Mouse (Mus musculus): Measurements from ENCODE around the gene Fzd9. TPM values are rescaled to one million over a fixed set of nuclear protein-coding genes. Genes with fewer than 3 reads are reported as not detected.
A peak's percentile ranks its signal among the peaks of the same experiment; 100 is the strongest.

Gene Fzd9
- polyA plus RNA-seq (2015; fragmentation: Nextera tagmentation; extraction: Ambion mirVana): 0.33 and 0.50 TPM in 2 replicates

DNA sequence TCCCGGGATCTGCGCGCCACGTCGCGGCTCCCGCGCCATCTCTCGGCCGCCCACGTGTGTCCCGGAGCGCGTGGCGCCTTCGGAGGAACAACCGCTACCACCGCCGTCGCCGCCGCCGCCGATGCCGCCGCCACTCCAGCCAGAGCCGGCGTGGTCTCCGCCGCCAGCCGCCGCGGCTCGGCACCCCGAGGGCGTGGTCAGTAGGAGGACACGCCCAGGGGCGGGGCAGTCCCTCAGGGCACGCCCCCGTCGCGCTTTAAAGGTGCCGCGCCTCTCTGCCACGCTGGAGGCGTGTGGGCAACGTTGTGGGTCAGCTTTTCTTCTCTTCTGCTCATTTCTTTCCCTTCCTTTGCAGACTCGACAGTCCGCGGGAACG is at the start of gene Fzd9:
Gene Fzd9 (minus strand): TSS at position 152 of the 376 bp plus-strand sequence.
- Histone ChIP-seq H3K4me3 (ENCODE audit: low read length) (peak within 1 kb of the TSS; percentile 64), H3K4me1 (ENCODE audit: control insufficient read depth, insufficient read depth, low read length) (peaks cover 15% of the 10 kb centered on the region), H3K9me3 (ENCODE audit: control insufficient read depth, low read length) (no peaks in the 10 kb centered on the region), H3K9ac (ENCODE audit: low read depth, low read length) (peak within 1 kb of the TSS; percentile 65), H3K27ac (ENCODE audit: low read length) (no peak within 1 kb of the TSS), H3K27me3 (replicated peaks; ENCODE audit: control insufficient read depth, insufficient read depth, low read length) (peaks cover 21% of the 10 kb centered on the region), H3K36me3 (ENCODE audit: control insufficient read depth, insufficient read depth, low read length) (no peaks in the 10 kb centered on the region), H3K4me2 (ENCODE audit: low read depth, low read length) (peak within 1 kb of the TSS; percentile 100)
- ATAC-seq: peak; percentile 94
- under 1% methylated on average over 47 of the region's 51 CpGs for WGBS

DNA sequence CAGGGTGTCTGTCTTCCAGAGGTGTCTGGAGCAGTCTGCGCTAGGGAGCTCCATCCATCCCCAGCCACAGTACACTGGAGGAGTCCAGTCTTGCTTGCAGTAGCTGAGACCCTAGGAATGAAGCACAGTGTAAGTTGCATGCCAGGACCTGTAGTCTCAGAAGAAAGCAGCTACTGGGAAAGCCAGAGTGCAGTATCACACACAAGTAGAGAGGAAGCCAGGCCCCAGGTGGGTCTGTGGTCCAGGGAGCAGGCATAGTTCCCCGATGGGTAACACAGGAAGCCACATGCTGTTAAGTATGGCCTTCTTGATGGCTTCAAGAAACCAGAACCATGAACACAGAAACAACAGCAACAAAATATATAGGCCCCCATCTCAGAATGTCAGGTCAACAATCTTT is 41.0 kb upstream of the Fzd9 start:
- Histone ChIP-seq H3K9me3 (ENCODE audit: control insufficient read depth, low read length) (no peaks in the 10 kb centered on the region), H3K4me3 (ENCODE audit: low read length) (no peak overlapping the region)
- 81% methylated on average over 2 of the region's 2 CpGs for WGBS

DNA sequence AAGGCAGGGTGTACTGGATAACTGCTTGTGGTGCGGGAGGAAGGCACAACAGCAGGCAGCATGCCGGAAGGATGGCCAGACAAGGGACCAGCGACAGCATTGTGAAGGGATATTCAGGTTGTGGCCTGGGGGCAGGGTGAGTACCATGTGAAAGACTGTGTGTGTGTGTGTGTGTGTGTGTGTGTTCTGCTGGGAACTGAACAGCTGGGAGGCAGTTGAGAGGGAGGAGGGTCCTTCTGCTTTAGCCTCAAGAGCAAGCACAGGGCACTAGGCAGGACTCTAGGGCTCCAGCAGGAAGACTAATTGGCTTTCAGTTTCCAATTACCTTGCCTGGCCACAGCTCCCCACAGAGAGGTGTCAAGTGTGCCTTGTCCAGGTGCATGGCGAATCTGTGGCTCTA is 40.2 kb upstream of the Fzd9 start:
- H3K4me3 ChIP-seq (ENCODE audit: low read length): no peak overlapping the region
- no peaks in the 10 kb centered on the region for H3K4me1 ChIP-seq (ENCODE audit: control insufficient read depth, insufficient read depth, low read length)
- no peaks in the 10 kb centered on the region for H3K36me3 ChIP-seq (ENCODE audit: control insufficient read depth, insufficient read depth, low read length)
- H3K9ac ChIP-seq (ENCODE audit: low read depth, low read length): no peak overlapping the region
- ATAC-seq: peak; percentile 38; the same call in 1 of the 2 replicates
- 58% methylated on average over 4 of the region's 4 CpGs for WGBS
- H3K27me3 ChIP-seq (replicated peaks; ENCODE audit: control insufficient read depth, insufficient read depth, low read length): no peaks in the 10 kb centered on the region
- H3K9me3 ChIP-seq (ENCODE audit: control insufficient read depth, low read length): no peaks in the 10 kb centered on the region
- no peak overlapping the region for H3K4me2 ChIP-seq (ENCODE audit: low read depth, low read length)
- H3K27ac ChIP-seq (ENCODE audit: low read length): no peak overlapping the region

More for the DNA sequence above, 41.0 kb upstream of the Fzd9 start:
- no peaks in the 10 kb centered on the region for H3K27me3 ChIP-seq (replicated peaks; ENCODE audit: control insufficient read depth, insufficient read depth, low read length)
- no peak overlapping the region for H3K4me2 ChIP-seq (ENCODE audit: low read depth, low read length)
- no peak for ATAC-seq
- H3K36me3 ChIP-seq (ENCODE audit: control insufficient read depth, insufficient read depth, low read length): no peaks in the 10 kb centered on the region
- H3K27ac ChIP-seq (ENCODE audit: low read length): no peak overlapping the region
- H3K9ac ChIP-seq (ENCODE audit: low read depth, low read length): no peak overlapping the region
- no peaks in the 10 kb centered on the region for H3K4me1 ChIP-seq (ENCODE audit: control insufficient read depth, insufficient read depth, low read length)

DNA sequence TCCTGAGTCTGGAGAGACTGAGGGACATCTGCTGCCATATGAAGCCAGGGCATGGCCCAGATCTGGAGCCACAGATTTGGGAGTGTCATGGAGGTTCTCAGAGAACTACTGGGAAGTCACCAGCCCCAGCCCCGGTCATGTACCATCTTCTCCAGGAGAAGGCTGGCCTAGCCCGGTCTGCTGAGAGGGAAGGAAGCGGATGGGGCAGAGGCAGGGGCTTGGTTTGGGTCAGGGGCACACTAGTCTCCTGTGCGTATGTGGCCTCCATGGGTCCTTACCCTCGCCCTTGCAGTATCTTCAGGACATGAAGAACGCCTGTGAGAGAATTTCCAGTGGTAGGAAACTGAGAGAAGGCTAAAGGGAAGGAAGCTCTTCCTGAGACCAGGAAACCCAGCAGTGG is 39.7 kb upstream of the Fzd9 start:
- no peak overlapping the region for H3K4me3 ChIP-seq (ENCODE audit: low read length)
- WGBS: 80% methylated on average over 6 of the region's 6 CpGs
- no peaks in the 10 kb centered on the region for H3K4me1 ChIP-seq (ENCODE audit: control insufficient read depth, insufficient read depth, low read length)
- H3K36me3 ChIP-seq (ENCODE audit: control insufficient read depth, insufficient read depth, low read length): no peaks in the 10 kb centered on the region
- no peaks in the 10 kb centered on the region for H3K27me3 ChIP-seq (replicated peaks; ENCODE audit: control insufficient read depth, insufficient read depth, low read length)
- H3K9ac ChIP-seq (ENCODE audit: low read depth, low read length): no peak overlapping the region
- H3K4me2 ChIP-seq (ENCODE audit: low read depth, low read length): no peak overlapping the region
- H3K27ac ChIP-seq (ENCODE audit: low read length): no peak overlapping the region
- ATAC-seq: no peak
- H3K9me3 ChIP-seq (ENCODE audit: control insufficient read depth, low read length): no peaks in the 10 kb centered on the region

DNA sequence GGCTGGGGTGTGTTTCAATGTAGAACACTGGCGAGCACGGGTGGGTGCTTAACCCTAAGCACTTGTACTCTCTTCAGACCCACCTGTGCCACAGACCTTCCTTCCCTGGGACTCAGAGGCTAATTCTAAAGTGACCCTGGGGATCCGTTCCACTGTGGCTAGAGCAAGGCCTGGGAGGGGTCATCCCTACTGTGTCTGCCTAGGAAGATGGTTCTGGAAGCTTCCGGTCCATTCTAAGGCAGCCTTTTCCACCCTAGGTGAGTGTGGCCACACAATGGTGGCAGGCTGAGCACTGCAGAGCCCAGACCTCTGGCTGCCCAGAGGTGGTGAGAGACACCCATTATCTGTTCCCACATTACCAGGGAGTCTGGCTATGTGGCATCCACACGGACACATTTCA is 35.9 kb upstream of the Fzd9 start:
- Histone ChIP-seq H3K4me1 (ENCODE audit: control insufficient read depth, insufficient read depth, low read length) (no peaks in the 10 kb centered on the region), H3K4me2 (ENCODE audit: low read depth, low read length) (no peak overlapping the region), H3K4me3 (ENCODE audit: low read length) (no peak overlapping the region), H3K27ac (ENCODE audit: low read length) (no peak overlapping the region), H3K9ac (ENCODE audit: low read depth, low read length) (no peak overlapping the region), H3K27me3 (replicated peaks; ENCODE audit: control insufficient read depth, insufficient read depth, low read length) (no peaks in the 10 kb centered on the region), H3K9me3 (ENCODE audit: control insufficient read depth, low read length) (no peaks in the 10 kb centered on the region), H3K36me3 (ENCODE audit: control insufficient read depth, insufficient read depth, low read length) (no peaks in the 10 kb centered on the region)
- 74% methylated on average over 5 of the region's 5 CpGs for WGBS
- ATAC-seq: no peak

DNA sequence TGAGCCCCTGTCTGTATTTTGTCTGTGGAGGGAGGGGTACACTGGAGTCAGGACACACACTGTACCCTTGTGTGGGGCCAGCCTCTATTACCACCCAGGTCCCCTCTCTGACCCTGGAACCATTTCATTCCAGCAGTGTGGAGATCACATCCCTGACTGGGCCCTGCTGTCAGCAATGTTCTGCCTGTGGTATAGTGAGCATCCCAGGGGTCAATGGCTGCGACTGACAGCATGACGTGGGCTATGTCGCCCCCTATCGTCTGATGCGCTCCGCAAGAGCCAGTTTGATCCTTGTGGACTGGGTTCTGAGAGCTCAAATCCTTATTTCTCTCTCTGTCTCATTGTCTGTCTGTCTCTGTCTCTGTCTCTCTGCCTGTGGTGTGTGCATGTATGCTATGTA is 35.2 kb upstream of the Fzd9 start:
- no peak overlapping the region for H3K4me3 ChIP-seq (ENCODE audit: low read length)
- H3K27me3 ChIP-seq (replicated peaks; ENCODE audit: control insufficient read depth, insufficient read depth, low read length): no peaks in the 10 kb centered on the region
- H3K9ac ChIP-seq (ENCODE audit: low read depth, low read length): no peak overlapping the region
- WGBS: 3% methylated on average over 6 of the region's 6 CpGs
- H3K9me3 ChIP-seq (ENCODE audit: control insufficient read depth, low read length): no peaks in the 10 kb centered on the region
- no peak overlapping the region for H3K27ac ChIP-seq (ENCODE audit: low read length)
- ATAC-seq: peak; percentile 73
- no peak overlapping the region for H3K4me2 ChIP-seq (ENCODE audit: low read depth, low read length)
- H3K4me1 ChIP-seq (ENCODE audit: control insufficient read depth, insufficient read depth, low read length): no peaks in the 10 kb centered on the region
- no peaks in the 10 kb centered on the region for H3K36me3 ChIP-seq (ENCODE audit: control insufficient read depth, insufficient read depth, low read length)

DNA sequence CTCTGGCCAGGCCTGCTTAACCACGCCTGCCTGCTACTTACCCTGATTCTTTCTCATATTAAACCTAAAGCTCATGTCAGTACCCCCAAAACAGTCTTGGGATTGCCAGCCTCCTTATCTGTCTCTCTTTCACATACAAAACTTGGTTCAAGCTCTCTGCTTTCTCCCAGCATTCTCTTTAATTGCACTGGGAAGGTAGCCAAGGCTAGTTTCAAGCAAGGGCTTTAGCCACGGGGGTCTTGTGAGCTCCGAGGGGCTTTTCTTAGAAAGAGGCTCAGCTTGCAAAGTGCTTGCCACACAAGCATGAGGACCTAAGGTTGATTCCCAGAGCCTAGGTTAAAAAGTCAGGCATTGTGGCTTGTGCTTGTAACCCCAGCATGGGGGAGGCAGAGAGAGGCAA is 34.2 kb upstream of the Fzd9 start:
- Histone ChIP-seq H3K27me3 (replicated peaks; ENCODE audit: control insufficient read depth, insufficient read depth, low read length) (no peaks in the 10 kb centered on the region), H3K4me2 (ENCODE audit: low read depth, low read length) (no peak overlapping the region), H3K4me1 (ENCODE audit: control insufficient read depth, insufficient read depth, low read length) (no peaks in the 10 kb centered on the region), H3K36me3 (ENCODE audit: control insufficient read depth, insufficient read depth, low read length) (no peaks in the 10 kb centered on the region), H3K9ac (ENCODE audit: low read depth, low read length) (no peak overlapping the region), H3K27ac (ENCODE audit: low read length) (no peak overlapping the region), H3K4me3 (ENCODE audit: low read length) (no peak overlapping the region), H3K9me3 (ENCODE audit: control insufficient read depth, low read length) (no peaks in the 10 kb centered on the region)
- no peak for ATAC-seq
- WGBS: 75% methylated on average over 3 of the region's 3 CpGs

DNA sequence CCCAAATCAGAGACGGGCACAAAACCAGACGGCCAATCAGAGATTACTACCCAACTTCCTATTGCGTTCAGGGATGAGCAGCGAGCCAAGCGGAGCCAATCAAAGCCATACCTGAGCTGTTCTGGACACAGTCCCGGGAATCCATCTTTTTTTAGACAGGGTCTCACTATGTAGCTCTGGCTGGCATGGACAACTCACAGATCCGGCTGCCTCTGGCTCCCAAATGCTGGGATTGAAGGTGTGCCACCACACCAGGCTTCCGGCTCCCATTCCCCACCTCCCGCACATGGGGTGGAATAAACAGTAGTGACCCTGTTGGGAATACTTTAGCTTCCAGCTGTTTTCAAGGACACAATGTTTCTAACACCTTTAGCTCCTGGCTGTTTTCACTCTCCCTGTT is 29.2 kb upstream of the Fzd9 start:
- peaks cover 2% of the 10 kb centered on the region; the same call in 1 of the 2 replicates for H3K27me3 ChIP-seq (replicated peaks; ENCODE audit: control insufficient read depth, insufficient read depth, low read length)
- H3K4me2 ChIP-seq (ENCODE audit: low read depth, low read length): no peak overlapping the region
- H3K4me3 ChIP-seq (ENCODE audit: low read length): no peak overlapping the region
- WGBS: 58% methylated on average over 9 of the region's 9 CpGs
- no peak overlapping the region for H3K27ac ChIP-seq (ENCODE audit: low read length)
- H3K9ac ChIP-seq (ENCODE audit: low read depth, low read length): no peak overlapping the region
- no peak for ATAC-seq
- H3K9me3 ChIP-seq (ENCODE audit: control insufficient read depth, low read length): no peaks in the 10 kb centered on the region
- peaks cover 6% of the 10 kb centered on the region for H3K4me1 ChIP-seq (ENCODE audit: control insufficient read depth, insufficient read depth, low read length)
- no peaks in the 10 kb centered on the region for H3K36me3 ChIP-seq (ENCODE audit: control insufficient read depth, insufficient read depth, low read length)

DNA sequence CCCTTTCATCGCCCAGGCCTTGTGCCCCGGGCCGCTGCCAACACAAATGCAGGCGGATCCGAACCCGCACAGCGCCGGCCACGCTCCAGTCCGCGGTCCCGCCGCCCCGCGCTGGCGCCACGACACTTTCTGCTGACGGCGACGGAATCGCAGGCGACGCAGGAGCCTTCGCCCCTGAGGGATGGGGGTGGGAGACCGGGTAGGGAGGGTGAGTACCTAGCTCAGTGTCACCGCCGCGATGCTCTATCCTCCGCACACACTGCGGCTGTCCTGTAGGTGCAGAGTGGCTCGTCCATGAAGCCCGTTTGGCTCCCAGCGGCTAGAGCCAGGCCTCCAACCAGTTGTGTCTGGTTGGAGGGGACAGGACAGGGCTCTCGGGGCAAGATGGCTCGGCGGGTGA is 25.6 kb upstream of the Fzd9 start:
- Histone ChIP-seq H3K27ac (ENCODE audit: low read length) (no peak overlapping the region), H3K4me3 (ENCODE audit: low read length) (peak overlapping the region; percentile 34), H3K9me3 (ENCODE audit: control insufficient read depth, low read length) (no peaks in the 10 kb centered on the region), H3K9ac (ENCODE audit: low read depth, low read length) (peak overlapping the region; percentile 47), H3K4me1 (ENCODE audit: control insufficient read depth, insufficient read depth, low read length) (peaks cover 8% of the 10 kb centered on the region), H3K4me2 (ENCODE audit: low read depth, low read length) (peak overlapping the region; percentile 44), H3K36me3 (ENCODE audit: control insufficient read depth, insufficient read depth, low read length) (no peaks in the 10 kb centered on the region), H3K27me3 (replicated peaks; ENCODE audit: control insufficient read depth, insufficient read depth, low read length) (peaks cover 2% of the 10 kb centered on the region; the same call in 1 of the 2 replicates)
- no peak for ATAC-seq
- WGBS: 10% methylated on average over 36 of the region's 36 CpGs
